Mouse (Mus musculus) neural tube, embryonic 12.5 days (tissue): ENCODE results near the gene H2-Eb1. TPM values are rescaled to one million over a fixed set of nuclear protein-coding genes. Genes with fewer than 3 reads are reported as not detected.

Experiments used
- ATAC-seq: fragments of 200-750 bp; cut with Nextera tagmentation; 2 replicates; pipeline ENCODE4 v1.8.0; 2017; ENCODE audit warnings: low read depth, mild to moderate bottlenecking, moderate TSS enrichment, moderate library complexity; ENCODE audit not compliant: low FRiP score
- H3K27ac ChIP-seq: fragments of 300-500 bp; sonication (generic); 2 replicates; pipeline ENCODE4 v1.5.1; 2016
- H3K27me3 ChIP-seq: fragments of 300-500 bp; sonication (generic); replicated peaks from 2 replicates; pipeline ENCODE4 v1.6.1; 2016; ENCODE audit warnings: mild to moderate bottlenecking
- H3K36me3 ChIP-seq: fragments of 300-500 bp; sonication (generic); 2 replicates; pipeline ENCODE4 v1.6.1; 2016; ENCODE audit warnings: mild to moderate bottlenecking
- H3K4me1 ChIP-seq: fragments of 300-500 bp; sonication (generic); 2 replicates; pipeline ENCODE4 v1.6.1; 2016
- H3K4me2 ChIP-seq: fragments of 300-500 bp; sonication (generic); replicated peaks from 2 replicates; pipeline ENCODE4 v1.6.1; 2016; ENCODE audit warnings: mild to moderate bottlenecking
- H3K4me3 ChIP-seq: fragments of 300-500 bp; sonication (generic); 2 replicates; pipeline ENCODE4 v1.5.1; 2016
- H3K9ac ChIP-seq: fragments of 300-500 bp; sonication (generic); 2 replicates; pipeline ENCODE4 v1.6.1; 2016; ENCODE audit warnings: mild to moderate bottlenecking
- H3K9me3 ChIP-seq: fragments of 300-500 bp; sonication (generic); 2 replicates; pipeline ENCODE4 v1.6.1; 2016; ENCODE audit warnings: mild to moderate bottlenecking
- WGBS: fragments of 180-500 bp; shearing (Covaris S2); methylation state at CpG from one replicate; pipeline ENCODE4 v1.1.7; 2016; 5-methylcytosine and 5-hydroxymethylcytosine counted together
- polyA plus RNA-seq: library from polyadenylated mRNA; unstranded; fragments of >200 nt; fragmentation: Nextera tagmentation; extraction: Ambion mirVana; gene quantifications from 2 replicates; pipeline ENCODE4 v1.2.1, GENCODE M21; 2016

Gene H2-Eb1
- polyA plus RNA-seq, 1 experiment from 2014 or later = 1.8 TPM

DNA sequence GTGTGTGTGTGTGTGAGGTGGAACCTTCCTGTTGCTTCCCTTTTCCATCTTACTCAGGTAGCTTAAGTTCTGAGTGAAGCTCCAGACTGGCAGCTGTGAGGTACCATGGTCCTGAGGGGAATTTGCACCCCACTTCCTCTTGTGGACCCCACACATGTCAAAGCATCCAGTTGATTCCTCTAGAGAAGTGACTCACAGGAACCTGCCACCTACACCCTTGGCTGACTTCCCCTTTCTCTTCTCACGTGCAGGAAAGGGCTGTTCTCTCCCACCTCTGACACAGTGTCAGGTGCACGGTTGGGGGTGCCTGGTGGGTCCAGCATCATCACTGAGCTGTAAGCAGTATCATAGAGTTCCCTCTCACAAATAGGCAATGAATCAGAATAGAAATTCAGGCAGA lies 12.1 kb upstream of the H2-Eb1 start:
- no peak overlapping the region for H3K4me2 ChIP-seq
- no peaks in the 10 kb centered on the region; the same call in 1 of the 2 replicates for H3K4me1 ChIP-seq
- H3K9me3 ChIP-seq = no peaks in the 10 kb centered on the region
- no peaks in the 10 kb centered on the region for H3K27me3 ChIP-seq
- H3K4me3 ChIP-seq = no peak overlapping the region
- no peak overlapping the region for H3K9ac ChIP-seq
- no peaks in the 10 kb centered on the region for H3K36me3 ChIP-seq
- 62% methylated on average over 2 of the region's 2 CpGs for WGBS
- no peak overlapping the region for H3K27ac ChIP-seq
- no peak for ATAC-seq

DNA sequence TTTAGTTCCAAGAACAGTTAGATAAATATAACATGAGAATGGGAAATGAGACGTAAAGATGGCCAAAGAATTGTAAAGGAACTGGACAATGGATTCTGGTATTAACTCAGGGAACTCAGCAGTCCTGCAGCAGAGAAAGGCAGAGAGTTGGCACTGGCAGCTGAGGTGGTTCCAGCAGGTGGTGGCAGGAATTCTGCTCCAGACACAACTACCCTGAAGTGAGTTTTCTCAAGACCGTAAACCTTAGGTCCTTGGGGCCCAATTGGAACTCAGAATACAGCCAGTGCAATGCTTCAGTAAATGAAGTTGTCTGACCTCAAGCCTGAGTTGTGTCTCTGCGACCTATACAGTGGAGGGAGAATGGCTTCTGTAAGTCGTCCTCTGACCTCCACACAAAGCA lies 11.4 kb upstream of the H2-Eb1 start:
- H3K27ac ChIP-seq = no peak overlapping the region
- H3K9me3 ChIP-seq = no peaks in the 10 kb centered on the region
- 70% methylated on average over 4 of the region's 4 CpGs for WGBS
- H3K27me3 ChIP-seq = no peaks in the 10 kb centered on the region
- H3K4me3 ChIP-seq = no peak overlapping the region
- no peak for ATAC-seq
- no peak overlapping the region for H3K4me2 ChIP-seq
- H3K36me3 ChIP-seq = no peaks in the 10 kb centered on the region
- H3K4me1 ChIP-seq = no peaks in the 10 kb centered on the region; the same call in 1 of the 2 replicates
- no peak overlapping the region for H3K9ac ChIP-seq

DNA sequence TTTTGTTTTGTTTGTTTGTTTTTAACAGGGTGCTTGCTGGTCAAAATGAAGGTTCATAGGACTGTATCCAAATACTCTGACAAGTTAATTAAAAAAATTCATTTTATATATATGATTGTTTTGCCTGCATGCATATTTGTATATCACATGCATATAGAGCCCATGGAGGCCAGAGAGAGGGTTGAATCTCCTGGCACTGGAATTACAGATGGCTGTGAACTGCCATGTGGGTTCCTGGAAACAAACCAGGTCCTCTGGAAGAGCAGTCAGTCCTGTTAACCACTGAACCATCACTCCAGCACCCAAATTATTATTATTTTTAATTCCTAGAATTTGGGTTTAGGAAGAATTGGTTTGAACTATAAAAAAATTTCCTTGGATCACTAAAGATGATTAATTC lies 10.4 kb upstream of the H2-Eb1 start:
- Histone ChIP-seq H3K27me3 (no peaks in the 10 kb centered on the region), H3K9me3 (no peaks in the 10 kb centered on the region), H3K36me3 (no peaks in the 10 kb centered on the region), H3K27ac (no peak overlapping the region), H3K4me2 (no peak overlapping the region), H3K4me3 (no peak overlapping the region), H3K4me1 (no peaks in the 10 kb centered on the region; the same call in 1 of the 2 replicates), H3K9ac (no peak overlapping the region)
- no peak for ATAC-seq

DNA sequence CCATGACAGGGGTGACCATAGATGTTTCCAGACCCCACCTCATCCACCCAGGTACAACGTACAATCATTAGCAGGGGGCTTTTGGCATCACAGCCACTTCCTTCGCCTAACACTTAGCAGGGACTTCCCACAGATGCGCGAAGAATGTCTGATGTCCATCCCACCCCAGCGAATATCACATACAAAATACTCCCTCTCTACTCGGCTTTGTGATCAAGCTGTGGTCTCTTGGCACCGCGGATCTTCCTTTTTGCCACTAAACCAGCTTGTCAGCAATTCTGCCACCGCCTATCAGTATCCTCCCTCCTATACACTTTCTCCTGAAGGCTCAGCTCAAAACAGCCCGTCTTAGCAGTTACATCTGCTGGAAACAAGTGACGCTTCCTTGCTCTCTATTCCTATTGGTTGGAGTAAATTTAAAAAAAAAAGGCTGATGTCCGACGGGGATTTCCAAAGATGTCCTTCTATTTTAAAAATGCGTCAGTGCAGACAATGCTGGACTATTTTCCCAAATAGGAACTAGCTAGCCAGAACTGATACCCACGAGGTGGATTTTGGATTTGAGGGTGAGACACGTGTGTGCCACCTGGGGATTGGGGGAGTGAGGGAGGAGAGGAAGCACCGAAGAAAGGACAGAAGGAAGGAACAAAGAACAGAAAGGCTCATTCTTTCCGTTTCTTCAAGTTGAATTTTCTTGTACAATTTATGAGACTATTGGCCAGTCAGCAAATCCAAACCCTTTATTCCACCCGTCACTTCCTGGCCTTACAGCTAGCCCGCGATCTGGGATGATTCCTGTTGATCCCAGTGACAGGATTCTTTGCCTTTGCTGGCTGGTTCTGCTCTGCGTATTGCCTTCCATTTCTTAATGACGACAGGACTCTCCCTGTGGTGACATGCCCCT lies 9.5 kb upstream of the H2-Eb1 start:
- ATAC-seq = peak; percentile 77; the same call in 1 of the 2 replicates
- 22% methylated on average over 23 of the region's 23 CpGs for WGBS
- no peaks in the 10 kb centered on the region for H3K36me3 ChIP-seq
- H3K27me3 ChIP-seq = no peaks in the 10 kb centered on the region
- peak overlapping the region; percentile 18; the same call in 1 of the 2 replicates for H3K4me3 ChIP-seq
- no peaks in the 10 kb centered on the region for H3K9me3 ChIP-seq
- H3K9ac ChIP-seq = peak overlapping the region; percentile 26; the same call in 1 of the 2 replicates
- H3K27ac ChIP-seq = no peak overlapping the region
- no peaks in the 10 kb centered on the region; the same call in 1 of the 2 replicates for H3K4me1 ChIP-seq
- H3K4me2 ChIP-seq = peak overlapping the region; percentile 57

DNA sequence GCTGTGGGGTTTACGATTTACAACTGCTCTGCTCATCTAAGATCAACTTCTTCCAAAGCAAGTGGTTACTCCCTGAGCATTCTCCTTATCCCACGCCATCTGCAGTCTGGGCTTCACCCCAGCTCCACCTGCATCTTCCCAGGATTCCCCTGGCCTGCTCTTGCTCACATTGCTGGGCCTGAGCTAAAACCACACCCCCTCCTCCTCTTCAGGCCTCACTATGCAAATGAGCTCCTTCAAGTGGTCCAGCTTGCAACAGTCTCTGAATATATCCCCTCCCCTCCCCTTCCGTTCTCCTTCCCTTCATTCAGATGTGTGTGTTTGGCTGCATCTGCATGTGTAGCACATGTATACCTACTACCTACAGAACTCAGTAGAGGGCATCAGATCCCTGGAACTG lies 6.3 kb upstream of the H2-Eb1 start:
- WGBS = 68% methylated on average over 3 of the region's 3 CpGs
- no peaks in the 10 kb centered on the region for H3K9me3 ChIP-seq
- H3K4me2 ChIP-seq = no peak overlapping the region
- H3K27me3 ChIP-seq = no peaks in the 10 kb centered on the region
- H3K9ac ChIP-seq = no peak overlapping the region
- no peak for ATAC-seq
- H3K4me3 ChIP-seq = no peak overlapping the region
- no peaks in the 10 kb centered on the region for H3K36me3 ChIP-seq
- H3K27ac ChIP-seq = no peak overlapping the region
- no peaks in the 10 kb centered on the region; the same call in 1 of the 2 replicates for H3K4me1 ChIP-seq

DNA sequence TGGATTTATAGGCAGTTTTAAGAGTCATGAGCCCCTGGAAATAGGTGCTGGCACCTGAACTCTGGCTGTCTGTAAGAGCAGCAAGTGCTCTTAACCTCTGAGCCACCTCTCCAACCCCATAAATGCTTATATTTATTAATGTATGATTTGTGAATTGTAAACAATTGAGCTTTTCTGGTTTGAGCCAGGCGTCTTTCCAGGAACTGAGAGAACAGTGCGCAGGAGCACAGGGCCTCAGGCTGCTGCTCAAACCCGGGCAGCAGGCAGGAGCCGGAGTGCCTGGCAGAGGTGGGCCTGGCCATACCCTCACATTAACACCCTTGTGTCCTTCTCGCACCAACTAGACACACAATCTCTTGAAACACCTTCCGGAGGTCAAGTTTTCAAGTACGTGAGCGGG lies 5.6 kb upstream of the H2-Eb1 start:
- Histone ChIP-seq H3K36me3 (no peaks in the 10 kb centered on the region), H3K9me3 (no peaks in the 10 kb centered on the region), H3K27me3 (no peaks in the 10 kb centered on the region), H3K4me1 (no peaks in the 10 kb centered on the region; the same call in 1 of the 2 replicates), H3K4me3 (no peak overlapping the region), H3K27ac (no peak overlapping the region), H3K4me2 (no peak overlapping the region), H3K9ac (no peak overlapping the region)
- no peak for ATAC-seq
- WGBS = 89% methylated on average over 8 of the region's 8 CpGs

DNA sequence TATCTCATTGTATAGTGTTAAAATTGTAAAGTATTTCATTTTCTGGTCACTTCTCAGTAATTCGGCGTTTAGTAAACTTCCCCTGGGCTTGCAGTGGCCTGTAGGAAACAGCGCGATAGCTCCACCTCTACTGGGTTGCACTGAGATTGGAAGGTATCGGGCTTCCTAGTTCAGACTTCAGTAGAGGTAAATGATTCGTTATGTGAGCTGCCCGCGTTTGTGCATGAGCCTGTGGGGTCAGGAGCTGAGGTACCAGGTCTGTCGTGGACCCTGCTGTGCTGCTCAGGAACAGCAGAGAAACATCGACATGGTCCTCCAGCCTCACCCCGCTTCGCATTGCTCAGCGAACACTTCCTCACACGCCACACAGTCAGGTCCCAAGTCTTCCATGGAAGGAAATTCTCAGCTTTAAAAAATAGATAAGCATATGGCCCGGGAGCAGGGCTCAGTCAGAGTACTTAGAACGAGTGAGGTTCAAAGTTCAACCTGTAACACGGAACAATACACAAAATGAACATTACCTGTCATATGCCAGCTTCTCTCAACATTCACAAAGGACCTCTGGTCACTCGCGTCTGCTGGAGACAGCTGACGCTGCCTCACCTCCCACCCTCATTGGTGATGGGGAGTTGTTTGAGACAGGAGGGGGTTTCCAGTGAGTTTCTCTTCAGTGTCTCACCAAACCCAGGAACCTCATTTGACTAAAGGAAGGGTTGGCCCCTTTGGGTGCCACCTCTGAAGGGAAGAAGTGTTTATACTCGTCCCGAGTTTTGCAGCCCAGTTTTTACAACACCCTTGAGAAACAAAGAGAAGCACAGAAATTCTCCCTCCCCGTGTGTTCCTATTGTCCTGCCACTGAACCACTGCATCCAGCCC lies 4.7 kb upstream of the H2-Eb1 start:
- H3K4me2 ChIP-seq = no peak overlapping the region
- H3K4me3 ChIP-seq = no peak overlapping the region
- H3K27ac ChIP-seq = no peak overlapping the region
- ATAC-seq = no peak
- no peaks in the 10 kb centered on the region for H3K27me3 ChIP-seq
- WGBS = 70% methylated on average over 23 of the region's 23 CpGs
- no peaks in the 10 kb centered on the region for H3K9me3 ChIP-seq
- H3K9ac ChIP-seq = no peak overlapping the region
- H3K4me1 ChIP-seq = no peaks in the 10 kb centered on the region; the same call in 1 of the 2 replicates
- H3K36me3 ChIP-seq = no peaks in the 10 kb centered on the region

DNA sequence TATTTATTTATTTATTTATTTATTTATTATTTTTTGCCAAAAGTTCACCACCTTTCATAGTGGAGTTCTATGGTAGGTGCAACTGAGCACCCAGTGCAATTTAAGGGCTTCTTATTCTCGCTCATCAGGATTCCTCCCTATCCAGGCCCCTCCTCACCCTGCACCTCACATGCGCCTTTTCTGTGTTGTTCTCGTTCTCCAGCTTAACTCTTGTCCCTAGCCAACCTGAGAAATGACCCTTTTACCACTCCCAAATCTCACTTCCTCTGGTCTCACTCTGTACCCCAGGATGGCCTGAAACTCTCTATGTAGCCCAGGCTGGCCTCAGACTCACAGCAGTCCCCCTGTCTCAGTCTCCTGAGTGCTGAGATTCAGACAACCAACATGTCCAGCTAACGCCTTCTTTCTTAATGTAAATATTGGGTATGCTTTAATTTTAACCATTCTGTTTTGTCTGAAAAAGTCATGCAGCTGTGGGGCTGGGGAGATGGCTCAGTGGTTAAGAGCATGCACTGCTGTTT lies 3.9 kb upstream of the H2-Eb1 start:
- Histone ChIP-seq H3K4me1 (no peaks in the 10 kb centered on the region), H3K9me3 (no peaks in the 10 kb centered on the region), H3K9ac (no peak overlapping the region), H3K27me3 (no peaks in the 10 kb centered on the region), H3K4me2 (no peak overlapping the region), H3K4me3 (no peak overlapping the region), H3K27ac (no peak overlapping the region), H3K36me3 (no peaks in the 10 kb centered on the region)
- no peak for ATAC-seq
- WGBS = 73% methylated on average over 4 of the region's 4 CpGs

DNA sequence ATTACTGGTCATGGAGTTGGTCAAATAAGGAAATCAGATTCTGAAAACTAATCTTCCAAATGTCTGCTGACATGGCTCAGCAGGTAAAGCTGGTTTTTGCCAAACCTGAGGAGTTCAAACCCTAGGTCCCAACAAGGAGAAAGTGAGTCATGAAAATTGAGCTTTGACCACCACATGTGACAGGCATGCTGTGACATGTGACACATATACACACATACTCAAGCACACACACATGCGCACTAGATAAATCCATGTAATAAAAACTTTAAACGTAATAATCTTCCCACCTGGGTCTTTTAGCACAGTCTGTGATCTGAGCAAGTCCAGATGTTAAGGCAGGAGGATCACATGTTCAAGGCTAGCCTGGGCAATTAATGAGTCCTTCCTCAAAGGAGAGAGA lies 1.9 kb upstream of the H2-Eb1 start:
- Histone ChIP-seq H3K27ac (no peak overlapping the region), H3K9me3 (no peaks in the 10 kb centered on the region), H3K27me3 (0 out of 2 replicates have a peak, but pooled peaks cover 4% of the 10 kb centered on the region), H3K36me3 (no peaks in the 10 kb centered on the region), H3K9ac (no peak overlapping the region), H3K4me2 (no peak overlapping the region), H3K4me3 (no peak overlapping the region), H3K4me1 (no peaks in the 10 kb centered on the region)
- 90% methylated on average over 2 of the region's 2 CpGs for WGBS
- no peak for ATAC-seq

DNA sequence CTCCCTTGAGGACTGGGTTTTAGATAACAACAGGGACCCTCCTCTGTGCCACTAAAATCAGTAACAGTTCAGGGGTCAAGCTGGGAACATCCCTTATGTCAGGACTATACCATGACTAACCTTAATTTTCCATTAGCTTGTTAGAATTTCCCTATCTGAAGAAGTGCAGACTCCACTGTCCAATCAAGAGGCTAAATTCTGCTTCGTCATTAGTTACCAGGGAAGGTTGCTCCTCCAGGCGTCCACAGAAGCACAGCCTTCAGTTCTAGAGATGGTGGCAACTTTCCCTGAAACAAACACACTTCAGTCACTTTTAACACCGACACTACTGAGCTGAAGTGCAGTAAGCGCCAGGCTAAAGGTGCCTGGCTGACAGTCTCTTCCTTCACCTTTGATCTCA lies 916 bp upstream of the H2-Eb1 start:
- Histone ChIP-seq H3K4me2 (no peak overlapping the region), H3K27ac (no peak overlapping the region), H3K36me3 (no peaks in the 10 kb centered on the region), H3K4me1 (peaks cover 3% of the 10 kb centered on the region; the same call in 1 of the 2 replicates), H3K27me3 (0 out of 2 replicates have a peak, but pooled peaks cover 4% of the 10 kb centered on the region), H3K9ac (no peak overlapping the region), H3K9me3 (no peaks in the 10 kb centered on the region), H3K4me3 (no peak overlapping the region)
- no peak for ATAC-seq
- WGBS = 22% methylated on average over 4 of the region's 4 CpGs

DNA sequence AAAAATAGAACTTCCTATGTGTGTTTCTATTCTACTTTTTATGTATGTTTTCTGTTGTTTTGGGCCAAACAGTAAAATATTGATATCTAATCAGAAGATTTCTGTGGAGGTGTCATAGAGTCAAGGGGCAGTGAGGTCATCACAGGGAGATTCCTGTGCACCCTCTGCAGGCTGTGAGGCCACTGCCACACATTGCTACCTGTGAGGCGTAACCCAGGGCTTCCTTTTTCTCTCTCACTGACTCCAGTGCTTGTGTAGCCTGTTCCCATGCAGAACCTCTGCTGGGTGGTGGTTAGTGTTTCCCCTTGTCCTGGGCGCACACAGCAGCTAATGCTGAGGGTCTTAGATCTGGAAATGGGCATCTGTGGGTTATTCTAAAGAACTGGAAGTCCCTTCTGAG lies 740 bp downstream of the H2-Eb1 start:
- H3K27me3 ChIP-seq = 0 out of 2 replicates have a peak, but pooled peaks cover 4% of the 10 kb centered on the region
- 95% methylated on average over 2 of the region's 2 CpGs for whole genome bisulfite sequencing
- H3K4me1 ChIP-seq = peaks cover 3% of the 10 kb centered on the region; the same call in 1 of the 2 replicates
- H3K9ac ChIP-seq = no peak overlapping the region
- no peak for ATAC-seq
- H3K36me3 ChIP-seq = no peaks in the 10 kb centered on the region
- no peak overlapping the region for H3K27ac ChIP-seq
- H3K4me2 ChIP-seq = no peak overlapping the region
- no peaks in the 10 kb centered on the region for H3K9me3 ChIP-seq
- H3K4me3 ChIP-seq = no peak overlapping the region

DNA sequence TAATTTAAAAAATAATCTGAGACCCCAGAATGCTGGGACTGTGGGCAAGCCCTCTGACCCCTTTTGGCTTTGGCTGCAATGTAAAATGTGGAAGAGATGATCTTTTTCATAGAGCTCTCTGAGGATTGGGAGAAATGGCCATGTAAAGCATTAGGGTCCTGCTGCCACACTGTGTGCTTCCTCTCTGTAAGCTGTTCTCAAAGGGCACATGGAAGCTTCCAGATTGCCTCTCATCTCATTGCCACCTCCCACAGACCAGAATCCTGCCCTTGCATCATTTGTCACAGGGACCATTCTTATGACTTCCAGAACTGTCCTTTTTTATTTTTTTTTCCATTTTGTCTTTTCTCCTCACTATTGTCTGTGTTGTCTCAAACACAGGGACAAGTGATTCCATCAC lies 1.5 kb downstream of the H2-Eb1 start:
- Histone ChIP-seq H3K27ac (no peak overlapping the region), H3K4me1 (peaks cover 3% of the 10 kb centered on the region; the same call in 1 of the 2 replicates), H3K9me3 (no peaks in the 10 kb centered on the region), H3K36me3 (no peaks in the 10 kb centered on the region), H3K27me3 (0 out of 2 replicates have a peak, but pooled peaks cover 4% of the 10 kb centered on the region), H3K4me3 (no peak overlapping the region), H3K9ac (no peak overlapping the region), H3K4me2 (no peak overlapping the region)
- ATAC-seq = no peak
